Mouse (Mus musculus) liver, embryonic 14.5 days (tissue): ENCODE data around the gene Morn4. TPM values are rescaled to one million over a fixed set of nuclear protein-coding genes. Genes with fewer than 3 reads are reported as not detected.

Experiments used
- ATAC-seq: fragments of 200-750 bp; cut with Nextera tagmentation; 2 replicates; pipeline ENCODE4 v1.8.0; 2017; ENCODE audit warnings: moderate number of reproducible peaks, mild to moderate bottlenecking, moderate library complexity; ENCODE audit not compliant: insufficient read depth
- DNase-seq, 3 experiments: peaks; one replicate each; pipeline ENCODE4 v3.0.0-alpha.2; 2012 to 2013; ENCODE audit warnings: low read depth in 3 of 3, low spot score in 3 of 3
- H3K27ac ChIP-seq: fragments of 300-500 bp; sonication (generic); 2 replicates; pipeline ENCODE4 v1.5.1; 2014; ENCODE audit warnings: moderate library complexity, mild to moderate bottlenecking, control low read depth, inconsistent platforms
- H3K27me3 ChIP-seq: fragments of 300-500 bp; sonication (generic); 2 replicates; pipeline ENCODE4 v1.6.1; 2014; ENCODE audit warnings: mild to moderate bottlenecking, low read length, moderate library complexity; ENCODE audit not compliant: control insufficient read depth, insufficient read depth
- H3K36me3 ChIP-seq: fragments of 300-500 bp; sonication (generic); replicated peaks from 2 replicates; pipeline ENCODE4 v1.6.1; 2014; ENCODE audit warnings: low read depth; ENCODE audit not compliant: control insufficient read depth, insufficient read depth
- H3K4me1 ChIP-seq, 2 experiments: fragments of 200-500 bp in 1 of 2; fragments of 300-500 bp in 1 of 2; sonication (generic) in 1 of 2; replicated peaks; 2 replicates each; pipeline ENCODE4 v1.6.1; 2012 to 2014; ENCODE audit warnings: antibody characterized with exemption in 1 of 2, inconsistent platforms in 1 of 2, low read length in 1 of 2; ENCODE audit not compliant: control insufficient read depth in 2 of 2, insufficient read depth in 2 of 2
- H3K4me2 ChIP-seq: fragments of 300-500 bp; sonication (generic); 2 replicates; pipeline ENCODE4 v1.6.1; 2014; ENCODE audit warnings: low read depth, mild to moderate bottlenecking, control low read depth, moderate library complexity
- H3K4me3 ChIP-seq, 2 experiments: fragments of 200-500 bp in 1 of 2; fragments of 300-500 bp in 1 of 2; sonication (generic) in 1 of 2; 2 replicates each; pipeline ENCODE4 v1.5.1; 2012 to 2014; ENCODE audit warnings: low read depth in 2 of 2, low read length in 2 of 2, mild to moderate bottlenecking in 2 of 2, control low read depth in 1 of 2, inconsistent platforms in 1 of 2, moderate library complexity in 1 of 2; ENCODE audit not compliant: insufficient read depth in 1 of 2
- H3K9ac ChIP-seq: fragments of 300-500 bp; sonication (generic); replicated peaks from 2 replicates; pipeline ENCODE4 v1.6.1; 2014; ENCODE audit warnings: mild to moderate bottlenecking, control low read depth, moderate library complexity
- H3K9me3 ChIP-seq: fragments of 300-500 bp; sonication (generic); 2 replicates; pipeline ENCODE4 v1.6.1; 2016; ENCODE audit warnings: low read length, mixed read lengths; ENCODE audit not compliant: control insufficient read depth
- CTCF ChIP-seq: IDR thresholded peaks from 2 replicates; pipeline ENCODE4 v1.5.1; 2016; ENCODE audit warnings: antibody characterized with exemption, low read depth, control low read depth
- EP300 ChIP-seq: IDR thresholded peaks from 2 replicates; pipeline ENCODE4 v1.6.1; 2016; ENCODE audit warnings: antibody characterized with exemption, low read depth
- WGBS: fragments of 180-500 bp; shearing (Covaris S2); extraction: QIAGEN DNeasy Blood & Tissue Kit; methylation state at CpG from one replicate; pipeline ENCODE4 v1.1.7; 2014; ENCODE audit not compliant: insufficient replicate concordance; 5-methylcytosine and 5-hydroxymethylcytosine counted together
- polyA plus RNA-seq, 2 experiments: library from polyadenylated mRNA; depleted of rRNA in 1 of 2; stranded (reverse) in 1 of 2; unstranded in 1 of 2; fragments of >200 nt; fragmentation: Nextera tagmentation in 1 of 2; extraction: Ambion mirVana in 1 of 2; gene quantifications; 2 replicates each; pipeline versions ENCODE4 v1.2.1 to v1.2.3; 2012 to 2014

Gene Morn4
- polyA plus RNA-seq, 2 experiments: 1.4 to 1.6 TPM

- Histone ChIP-seq H3K4me1 (peaks cover 6 to 11% of the 10 kb centered on the region in 2 experiments; a peak in 3 of 4 replicates), H3K27me3 (no peaks in the 10 kb centered on the region), H3K36me3 (no peaks in the 10 kb centered on the region), H3K4me2 (peak within 1 kb of the TSS; percentile 76), H3K27ac (peak within 1 kb of the TSS; percentile 65), H3K9ac (peak within 1 kb of the TSS; percentile 70), H3K9me3 (no peaks in the 10 kb centered on the region), H3K4me3 (peak within 1 kb of the TSS; percentile 61 to 66)
- TF ChIP-seq EP300: no peak
- TF ChIP-seq CTCF: no peak
- DNase-seq (peak; percentile 91 to 94 (median 91)), ATAC-seq (peak; percentile 96)
- under 1% methylated on average over 54 of the region's 54 CpGs for WGBS
These were observed 42.8 kb upstream of the Morn4 start, which contains the start of gene Avpi1 for GRCm38 (mm10) chr19:42128787-42129508. Avpi1 (minus strand) TSS chr19:42129059.

- Histone ChIP-seq H3K27me3 (no peaks in the 10 kb centered on the region), H3K27ac (no peak overlapping the region), H3K9me3 (no peaks in the 10 kb centered on the region), H3K4me2 (peak overlapping the region; percentile 76), H3K4me3 (peak overlapping the region; percentile 61 to 66), H3K4me1 (peaks cover 6 to 11% of the 10 kb centered on the region in 2 experiments; a peak in 3 of 4 replicates), H3K36me3 (no peaks in the 10 kb centered on the region), H3K9ac (peak overlapping the region; percentile 70)
- no peak for DNase-seq
- 10% methylated on average over 23 of the region's 23 CpGs for WGBS
- no peak for TF ChIP-seq EP300
- no peak for TF ChIP-seq CTCF
- ATAC-seq: no peak; the same call in 1 of the 2 replicates
These were observed 42.0 kb upstream of the Morn4 start for GRCm38 (mm10) chr19:42128052-42128740.

- Histone ChIP-seq H3K4me2 (peak overlapping the region; percentile 76), H3K9ac (no peak overlapping the region), H3K9me3 (no peaks in the 10 kb centered on the region), H3K36me3 (no peaks in the 10 kb centered on the region; the same call in none of the 2 replicates), H3K27ac (no peak overlapping the region), H3K4me3 (no peak overlapping the region), H3K27me3 (no peaks in the 10 kb centered on the region), H3K4me1 (peaks cover 6 to 11% of the 10 kb centered on the region in 2 experiments; a peak in 3 of 4 replicates)
- WGBS: 80% methylated on average over 5 of the region's 5 CpGs
- TF ChIP-seq CTCF (no peak), EP300 (no peak)
- no peak for ATAC-seq
- no peak for DNase-seq
These were observed 40.9 kb upstream of the Morn4 start for GRCm38 (mm10) chr19:42127024-42127423.

- ATAC-seq: no peak
- Histone ChIP-seq H3K27me3 (no peaks in the 10 kb centered on the region), H3K9me3 (no peaks in the 10 kb centered on the region), H3K36me3 (peaks cover 4% of the 10 kb centered on the region), H3K9ac (no peak overlapping the region), H3K4me3 (no peak overlapping the region), H3K4me1 (peaks cover 6 to 11% of the 10 kb centered on the region in 2 experiments; a peak in 3 of 4 replicates), H3K4me2 (no peak overlapping the region), H3K27ac (no peak overlapping the region)
- no peak for TF ChIP-seq EP300
- no peak for TF ChIP-seq CTCF
- 63% methylated on average over 6 of the region's 6 CpGs for WGBS
- DNase-seq: no peak
These were observed 40.1 kb upstream of the Morn4 start for GRCm38 (mm10) chr19:42126219-42126605.
